Mouse (Mus musculus) C2C12 (cell line): Measurements from ENCODE around the gene Engase. TPM values are rescaled to one million over a fixed set of nuclear protein-coding genes. Genes with fewer than 3 reads are reported as not detected.

Source experiments
- H3K27me3 ChIP-seq: one replicate; pipeline ENCODE4 v1.6.1; 2011; ENCODE audit not compliant: control insufficient read depth, insufficient read depth, insufficient read length
- H3K36me3 ChIP-seq: one replicate; pipeline ENCODE4 v1.6.1; 2011; ENCODE audit not compliant: control insufficient read depth, insufficient read depth
- H3K4me3 ChIP-seq: one replicate; pipeline ENCODE4 v1.5.1; 2011; ENCODE audit warnings: mild to moderate bottlenecking, control low read depth; ENCODE audit not compliant: poor library complexity, insufficient read depth, severe bottlenecking
- H3K79me2 ChIP-seq: one replicate; pipeline ENCODE4 v1.6.1; 2011; ENCODE audit not compliant: control insufficient read depth, insufficient read depth
- H3K79me3 ChIP-seq: one replicate; pipeline ENCODE4 v1.6.1; 2011; ENCODE audit warnings: low read depth, control low read depth
- H3ac ChIP-seq: one replicate; pipeline ENCODE3; 2011; ENCODE audit warnings: low read depth; ENCODE audit not compliant: control insufficient read depth, insufficient read length
- CEBPB ChIP-seq: IDR thresholded peaks from one replicate; pipeline ENCODE4 v1.6.1; 2011; ENCODE audit warnings: low read depth, mild to moderate bottlenecking, control low read depth, moderate library complexity
- CTCF ChIP-seq: IDR thresholded peaks from one replicate; pipeline ENCODE4 v1.5.1; 2011; ENCODE audit not compliant: control insufficient read depth, insufficient read depth, insufficient read length
- FOSL1 ChIP-seq: IDR thresholded peaks from one replicate; pipeline ENCODE4 v1.8.0; 2011; ENCODE audit warnings: mild to moderate bottlenecking, low read length; ENCODE audit not compliant: poor library complexity, insufficient read depth, severe bottlenecking
- MAX ChIP-seq: IDR thresholded peaks from one replicate; pipeline ENCODE4 v1.6.1; 2011; ENCODE audit warnings: mild to moderate bottlenecking, control low read depth
- MYOD1 ChIP-seq: IDR thresholded peaks from one replicate; pipeline ENCODE4 v1.6.1; 2011; ENCODE audit warnings: low read depth; ENCODE audit not compliant: control insufficient read depth, insufficient read length
- MYOG ChIP-seq: IDR thresholded peaks from one replicate; pipeline ENCODE4 v1.6.1; 2011; ENCODE audit not compliant: control insufficient read depth, insufficient read length; ENCODE audit errors: extremely low read depth
- USF1 ChIP-seq: IDR thresholded peaks from one replicate; pipeline ENCODE4 v1.6.1; 2011; ENCODE audit warnings: low read depth, mild to moderate bottlenecking, control low read depth, moderate library complexity
- polyA plus RNA-seq: library from polyadenylated mRNA; unstranded; fragments of >200 nt; fragmentation: generic; extraction: Trizol; gene quantifications from one replicate; pipeline ENCODE4 v1.2.1, GENCODE M21; 2012; ENCODE audit warnings: missing spikeins

Gene Engase
- polyA plus RNA-seq, 1 experiment, result 2.1 TPM

DNA sequence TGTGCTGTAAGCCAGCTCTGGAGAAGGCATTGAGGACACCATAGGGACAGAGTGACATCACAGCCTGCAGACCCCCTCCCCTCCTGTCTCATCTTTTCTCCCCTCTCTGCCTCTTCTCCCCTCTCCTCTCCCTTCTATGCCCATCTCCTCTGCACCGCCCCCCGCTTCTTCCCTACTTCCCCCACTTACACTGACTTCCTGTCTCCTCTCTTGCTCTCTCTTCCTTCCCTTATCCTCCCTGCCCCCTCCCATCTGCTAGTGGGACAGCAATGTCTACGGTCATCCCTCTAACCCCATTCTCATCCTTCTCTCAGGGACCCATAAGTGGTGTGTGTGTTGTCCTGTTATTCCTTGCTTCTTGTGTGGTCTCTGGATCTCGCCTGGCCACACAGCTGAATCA lies 17.1 kb upstream of the Engase start:
- H3K27me3 ChIP-seq, result peaks cover 26% of the 10 kb centered on the region
- no peak overlapping the region for H3K4me3 ChIP-seq

DNA sequence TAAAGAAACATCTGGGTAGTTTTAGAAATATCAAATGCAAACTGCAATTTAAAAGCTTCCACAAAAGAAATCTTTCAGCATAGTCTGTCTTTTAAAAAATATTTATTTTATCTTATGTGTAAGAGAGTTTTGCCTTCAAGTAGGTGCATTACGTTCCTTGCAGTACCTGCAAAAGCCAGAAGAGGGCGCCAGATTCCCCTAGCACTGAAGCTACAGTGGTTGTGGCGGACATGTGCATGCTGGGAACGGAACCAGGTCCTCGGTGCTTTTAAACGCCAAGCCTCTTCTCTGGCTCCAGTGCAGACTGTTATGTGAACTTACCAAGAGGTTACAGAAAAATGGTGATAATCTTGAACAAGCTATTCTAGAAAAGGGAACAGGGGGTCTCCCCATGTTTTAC lies 16.3 kb upstream of the Engase start:
- Histone ChIP-seq H3ac (no peak overlapping the region), H3K79me2 (no peaks in the 10 kb centered on the region)
- TF ChIP-seq CTCF, result no peak
- no peak for TF ChIP-seq MYOG
- no peak for TF ChIP-seq MYOD1
- no peak for TF ChIP-seq USF1
- no peak for TF ChIP-seq FOSL1
- no peak for TF ChIP-seq MAX
- TF ChIP-seq CEBPB, result no peak

More for the DNA sequence above, 17.1 kb upstream of the Engase start:
- Histone ChIP-seq H3K36me3 (no peaks in the 10 kb centered on the region), H3ac (no peak overlapping the region), H3K79me2 (no peaks in the 10 kb centered on the region), H3K79me3 (no peaks in the 10 kb centered on the region)
- TF ChIP-seq MYOD1 (no peak), USF1 (no peak), MYOG (no peak), CTCF (no peak), CEBPB (no peak), MAX (no peak), FOSL1 (no peak)

DNA sequence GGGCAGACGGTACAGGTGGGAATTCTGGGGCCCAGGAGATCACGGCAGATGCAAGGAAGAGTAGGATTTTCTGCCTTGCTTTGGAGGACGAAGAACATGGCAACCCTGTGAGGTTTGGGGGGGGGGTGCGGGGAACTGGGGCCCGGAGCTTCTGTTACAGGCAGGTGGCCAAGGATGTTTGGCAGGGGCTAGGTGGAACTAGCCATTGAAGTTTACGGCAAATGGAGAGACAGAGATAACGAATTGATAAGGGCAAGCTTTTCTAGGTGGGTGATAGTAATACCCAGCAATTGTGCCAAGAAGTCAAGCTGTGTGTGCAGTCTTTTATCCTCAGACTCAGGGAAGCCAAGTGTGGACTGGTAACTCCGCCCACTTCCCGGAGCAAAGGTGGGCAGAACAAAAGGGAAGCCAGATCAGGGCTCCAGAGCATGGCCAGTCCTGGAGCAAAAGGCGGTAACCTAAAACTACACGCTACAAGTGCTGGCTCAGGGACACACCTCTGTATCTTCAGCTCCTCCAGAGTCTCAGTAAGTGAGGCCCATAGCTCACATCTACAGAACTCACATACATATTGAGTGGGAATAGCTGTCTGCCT lies 9.1 kb upstream of the Engase start:
- no peak overlapping the region for H3ac ChIP-seq
- TF ChIP-seq USF1, result no peak
- TF ChIP-seq CEBPB, result no peak
- no peak for TF ChIP-seq CTCF
- TF ChIP-seq MYOG, result no peak
- TF ChIP-seq FOSL1, result no peak
- TF ChIP-seq MYOD1, result no peak
- TF ChIP-seq MAX, result no peak
- H3K79me3 ChIP-seq, result no peaks in the 10 kb centered on the region
- H3K4me3 ChIP-seq, result no peak overlapping the region
- H3K27me3 ChIP-seq, result peaks cover 22% of the 10 kb centered on the region
- H3K79me2 ChIP-seq, result no peaks in the 10 kb centered on the region
- no peaks in the 10 kb centered on the region for H3K36me3 ChIP-seq

More for the DNA sequence above, 16.3 kb upstream of the Engase start:
- peaks cover 22% of the 10 kb centered on the region for H3K27me3 ChIP-seq
- H3K36me3 ChIP-seq, result no peaks in the 10 kb centered on the region
- H3K79me3 ChIP-seq, result no peaks in the 10 kb centered on the region
- H3K4me3 ChIP-seq, result no peak overlapping the region

DNA sequence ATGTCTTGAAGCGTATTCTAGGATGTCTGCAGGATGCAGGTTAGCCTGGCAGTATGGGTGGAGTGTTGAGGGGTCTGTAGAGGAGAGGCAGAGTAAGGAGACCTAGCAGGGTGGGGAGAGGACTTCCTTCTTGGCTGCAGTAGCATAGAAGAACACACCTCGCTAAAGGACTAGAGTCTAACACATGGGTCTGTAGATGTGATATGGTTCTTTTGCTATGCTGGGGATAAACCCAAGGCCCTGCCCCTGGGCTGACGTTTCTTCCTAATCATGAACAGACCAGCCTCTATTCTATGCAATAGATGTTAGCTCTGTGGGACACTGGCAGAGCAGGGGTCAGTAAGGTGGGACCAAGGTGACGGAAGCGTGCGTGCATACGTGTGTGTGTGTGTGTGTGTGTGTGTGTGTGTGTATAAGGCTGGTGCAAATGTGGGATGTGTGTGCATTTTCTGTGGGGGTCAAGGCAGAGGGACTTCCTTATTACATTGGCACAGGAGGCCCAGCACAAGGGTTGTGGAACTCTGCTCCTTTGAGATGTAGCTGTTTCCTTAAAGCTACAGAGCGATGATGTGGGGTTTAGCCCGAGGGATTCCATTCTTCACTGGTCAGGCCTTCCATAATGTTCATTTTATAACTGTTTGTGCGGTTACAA lies 7.0 kb upstream of the Engase start:
- Histone ChIP-seq H3K4me3 (no peak overlapping the region), H3K27me3 (peaks cover 24% of the 10 kb centered on the region), H3K36me3 (no peaks in the 10 kb centered on the region), H3K79me3 (no peaks in the 10 kb centered on the region), H3ac (no peak overlapping the region), H3K79me2 (no peaks in the 10 kb centered on the region)
- TF ChIP-seq MAX, result no peak
- no peak for TF ChIP-seq MYOG
- TF ChIP-seq CEBPB, result no peak
- TF ChIP-seq CTCF, result no peak
- TF ChIP-seq USF1, result no peak
- no peak for TF ChIP-seq FOSL1
- TF ChIP-seq MYOD1, result no peak

DNA sequence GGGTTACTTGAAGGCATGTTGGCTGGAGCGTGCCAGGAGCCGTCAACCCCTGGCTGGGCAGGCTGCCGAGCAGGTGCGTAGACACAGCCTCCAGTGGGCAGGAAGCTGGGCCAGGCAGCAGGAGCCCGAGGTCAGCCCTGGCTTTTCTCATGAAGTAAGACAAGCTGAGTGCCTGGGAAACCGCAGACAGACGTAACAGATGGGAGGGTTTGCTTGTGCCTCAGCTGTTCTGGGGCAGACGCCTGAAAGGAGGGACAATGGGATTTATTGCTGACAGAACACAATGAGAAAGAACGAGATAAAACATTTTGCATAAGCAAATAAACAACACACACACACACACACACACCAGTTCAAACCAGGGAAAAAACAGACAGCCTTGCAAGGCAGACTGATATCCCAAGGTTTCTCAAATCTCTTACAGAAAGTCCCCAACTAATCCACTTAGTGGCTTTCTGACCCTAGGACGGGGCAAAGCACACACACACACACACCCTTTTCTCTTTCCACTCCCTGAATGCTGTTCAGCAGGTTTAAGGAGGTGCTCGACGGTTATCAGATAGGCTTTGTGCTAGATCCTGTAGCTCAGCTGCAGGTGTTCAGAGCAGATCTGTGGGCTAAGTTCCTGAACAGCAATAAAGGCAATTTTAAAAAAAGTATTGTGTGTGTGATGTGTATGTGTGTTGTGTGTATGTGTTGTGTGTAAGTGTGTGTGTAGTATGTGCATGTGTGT lies 6.2 kb upstream of the Engase start:
- TF ChIP-seq MYOD1 (peak; percentile 45), USF1 (no peak), MAX (no peak), CEBPB (no peak), FOSL1 (no peak)
- H3K79me3 ChIP-seq, result no peaks in the 10 kb centered on the region

DNA sequence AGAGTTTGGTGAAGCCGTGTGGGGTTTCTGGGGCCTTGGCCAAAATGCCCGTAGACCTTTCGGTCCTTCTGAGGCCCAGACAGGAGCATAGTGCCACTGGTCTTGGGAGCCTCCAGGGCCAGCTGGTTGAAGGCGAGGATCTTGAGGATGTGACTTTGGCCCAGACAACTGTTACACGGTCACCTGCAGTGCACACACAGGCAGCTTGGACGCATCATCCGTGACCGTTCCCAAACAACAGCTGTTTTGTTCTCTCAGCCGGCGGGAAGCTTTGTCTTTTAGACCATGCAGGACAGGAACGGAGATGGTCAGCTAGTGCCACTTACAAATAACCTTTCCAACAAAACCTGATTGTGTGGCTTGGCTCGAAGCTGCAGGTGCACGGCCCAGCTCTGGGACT lies 5.0 kb upstream of the Engase start:
- TF ChIP-seq CEBPB, result no peak
- no peak for TF ChIP-seq FOSL1
- TF ChIP-seq CTCF, result no peak
- no peak for TF ChIP-seq USF1
- TF ChIP-seq MAX, result no peak
- no peak for TF ChIP-seq MYOG
- no peak for TF ChIP-seq MYOD1
- peaks cover 23% of the 10 kb centered on the region for H3K27me3 ChIP-seq
- no peak overlapping the region for H3ac ChIP-seq
- H3K4me3 ChIP-seq, result no peak overlapping the region
- no peaks in the 10 kb centered on the region for H3K79me3 ChIP-seq
- no peaks in the 10 kb centered on the region for H3K36me3 ChIP-seq
- H3K79me2 ChIP-seq, result no peaks in the 10 kb centered on the region

More for the DNA sequence above, 6.2 kb upstream of the Engase start:
- no peaks in the 10 kb centered on the region for H3K36me3 ChIP-seq
- no peaks in the 10 kb centered on the region for H3K79me2 ChIP-seq
- no peak overlapping the region for H3ac ChIP-seq
- no peak overlapping the region for H3K4me3 ChIP-seq
- peaks cover 25% of the 10 kb centered on the region for H3K27me3 ChIP-seq
